Mouse (Mus musculus) cerebellum, adult 9-11 months (tissue): ENCODE results near the gene Cltb.

Experiments used
- DNase-seq: peaks from one replicate; pipeline ENCODE4 v3.0.0; 2022

The Cltb gene

DNA sequence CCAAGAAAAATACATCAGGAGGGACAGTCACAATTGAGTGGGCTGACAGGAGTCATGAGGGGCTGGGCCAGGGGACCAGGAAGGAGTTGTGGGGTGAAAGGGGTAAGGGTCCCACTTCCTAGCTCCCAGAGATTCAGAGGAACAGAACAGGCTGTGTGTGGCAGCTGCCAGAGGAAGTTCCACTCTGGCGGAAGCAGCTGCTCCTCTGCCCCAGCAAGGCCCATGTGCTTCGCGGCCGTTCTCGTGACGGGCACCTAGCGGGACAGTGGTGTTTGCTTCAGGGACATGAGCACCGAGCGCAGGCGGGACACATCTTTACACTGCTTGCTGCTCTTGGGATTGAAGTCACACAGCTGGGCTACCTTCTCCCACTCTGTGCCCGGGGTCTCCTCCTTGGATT lies 17.5 kb downstream of the Cltb start:
- no peak for DNase-seq

- no peak for DNase-seq
Observed at GRCm38 (mm10) chr13:54591776-54592356, 19.3 kb downstream of the Cltb start.

- DNase-seq = peak; percentile 98
Observed at GRCm38 (mm10) chr13:54589996-54590951, 20.9 kb downstream of the Cltb start, which contains the start of the genes Nop16 and Higd2a. Nop16 (minus strand) TSS chr13:54590090. Higd2a (plus strand) TSS chr13:54590207.

DNA sequence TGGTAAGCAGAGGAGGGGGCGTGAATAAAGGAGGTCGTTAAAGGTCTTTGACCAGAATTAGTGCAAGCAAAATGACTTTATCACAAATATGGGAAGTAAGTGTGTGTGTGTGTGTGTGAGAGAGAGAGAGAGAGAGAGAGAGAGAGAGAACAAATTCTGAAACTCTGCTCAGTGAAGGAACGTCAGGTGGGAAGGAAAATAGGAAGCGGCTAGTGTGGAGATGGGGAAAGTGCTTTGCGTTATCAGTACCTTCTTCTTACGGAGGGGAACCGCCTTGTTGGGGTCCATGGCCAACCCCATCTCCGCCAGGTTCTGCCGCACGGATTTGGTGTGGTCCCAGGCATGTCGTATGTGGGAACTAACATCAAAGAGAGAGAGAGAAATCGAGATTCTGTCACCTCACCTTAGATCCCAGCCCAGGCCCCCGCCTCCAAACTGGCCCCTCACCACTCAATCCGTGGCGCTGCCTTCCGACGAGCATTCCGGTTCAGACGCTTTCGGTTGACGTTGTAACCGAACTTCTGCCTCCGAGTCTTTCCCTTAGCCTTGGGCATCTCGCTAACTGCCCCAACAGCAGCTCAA lies 21.6 kb downstream of the Cltb start:
- DNase-seq = no peak

DNA sequence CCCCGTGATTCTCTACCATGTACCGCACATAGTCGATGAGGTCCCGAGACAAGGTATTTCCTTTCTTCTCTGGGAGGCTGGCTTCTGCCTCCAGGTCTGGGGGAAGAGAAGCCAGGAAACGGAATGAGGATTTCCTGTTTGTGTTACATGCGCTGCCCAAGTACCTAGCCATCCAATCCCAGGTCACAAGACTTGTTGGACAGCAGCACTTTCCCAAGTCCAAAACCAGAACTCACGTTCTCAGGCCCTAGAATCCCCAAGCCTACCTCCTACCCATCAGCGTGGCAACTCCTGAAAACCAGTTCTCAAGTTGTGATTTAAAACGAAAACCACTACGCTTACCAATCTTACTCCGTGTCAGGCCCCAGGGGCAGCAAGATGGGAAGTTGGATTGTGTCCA lies 25.3 kb downstream of the Cltb start:
- no peak for DNase-seq

- no peak for DNase-seq
Observed at GRCm38 (mm10) chr13:54582860-54583259, 28.3 kb downstream of the Cltb start.

- DNase-seq = no peak
Observed at GRCm38 (mm10) chr13:54582126-54582525, 29.0 kb downstream of the Cltb start.

GRCm38 (mm10) chr13:54581385-54581784 lies 29.8 kb downstream of the Cltb start:
- DNase-seq = no peak

DNA sequence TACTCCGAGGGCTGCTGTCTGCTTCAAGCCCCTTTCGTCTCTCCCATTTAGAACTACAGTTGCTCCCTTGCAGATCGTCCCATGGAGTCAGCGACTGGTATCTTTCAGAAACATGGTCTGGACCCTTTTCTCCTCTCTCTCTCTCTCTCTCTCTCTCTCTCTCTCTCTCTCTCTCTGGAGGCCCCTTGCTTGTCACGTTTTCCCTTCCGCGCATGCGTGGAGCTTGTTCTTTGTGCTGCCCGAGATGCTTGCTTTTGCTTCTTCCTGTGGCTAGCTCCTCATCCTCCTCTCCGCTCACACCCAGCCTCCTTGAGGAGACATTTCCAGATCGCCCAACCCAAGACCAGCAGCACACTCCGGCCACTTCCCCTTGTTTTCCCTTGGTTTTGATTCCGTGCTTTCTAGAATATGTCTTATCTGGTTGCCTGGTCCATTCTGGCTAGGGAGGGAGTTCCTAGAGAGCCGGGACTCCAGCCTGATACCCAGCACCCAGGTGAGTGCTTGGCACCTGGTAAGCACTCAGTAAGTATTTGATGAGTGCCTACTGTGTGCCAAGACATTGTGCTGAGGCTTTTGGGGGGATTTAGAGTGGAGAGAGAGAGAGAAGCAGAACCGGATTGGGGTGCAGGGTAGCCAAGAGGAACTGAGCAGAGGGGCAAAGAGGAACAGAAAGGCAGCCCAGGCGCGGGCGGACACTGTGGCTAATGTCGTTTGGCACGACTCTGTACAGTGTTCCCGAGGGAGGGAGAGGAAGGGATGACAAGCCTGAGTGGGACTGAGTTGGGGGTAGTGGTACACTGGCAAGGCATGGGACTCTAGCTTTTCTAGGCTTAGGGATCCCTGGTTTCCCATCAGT lies 33.3 kb downstream of the Cltb start:
- DNase-seq = no peak

DNA sequence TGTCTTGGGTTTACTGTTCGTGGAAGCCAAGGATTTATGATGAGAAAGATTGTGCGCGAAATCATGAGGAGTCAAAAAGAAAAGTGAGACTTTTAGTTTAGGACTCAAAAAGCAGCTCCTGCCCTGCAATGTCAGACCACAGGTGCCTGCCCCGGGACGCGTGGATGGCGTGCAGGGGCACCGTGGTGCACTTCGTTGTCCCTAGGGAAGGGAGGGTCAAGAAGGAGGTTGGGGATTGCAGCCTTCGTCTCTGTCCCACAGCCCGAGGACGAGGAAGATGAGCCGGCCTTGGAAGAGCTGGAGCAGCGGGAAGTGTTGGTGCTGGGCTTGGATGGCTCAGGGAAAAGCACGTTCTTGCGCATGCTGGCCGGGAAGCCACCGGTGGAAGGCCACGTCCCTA lies 35.7 kb downstream of the Cltb start:
- DNase-seq = no peak

GRCm38 (mm10) chr13:54574854-54575481 lies 36.2 kb downstream of the Cltb start, which contains the start of gene Arl10:
Arl10 (plus strand) TSS chr13:54575015.
- peak; percentile 72 for DNase-seq

DNA sequence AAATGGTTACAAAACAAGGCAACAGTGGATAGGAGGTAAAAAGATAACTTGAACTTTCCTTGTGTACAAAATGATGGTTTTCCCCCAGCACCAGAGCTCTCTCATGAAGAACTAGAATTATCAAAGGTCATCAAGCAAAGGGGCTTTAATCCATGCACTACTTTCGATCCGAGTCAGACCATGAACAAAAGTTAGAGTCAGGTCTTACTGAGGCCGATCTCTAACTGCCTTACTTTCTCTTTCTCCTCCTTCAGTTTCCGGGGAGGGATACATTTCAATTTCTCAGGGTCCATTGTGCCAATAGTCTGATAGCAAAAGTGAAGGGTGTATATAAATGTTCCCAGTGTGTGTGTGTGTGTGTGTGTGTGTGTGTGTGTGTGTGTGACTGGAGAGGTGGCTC lies 38.5 kb downstream of the Cltb start:
- DNase-seq = no peak

- no peak for DNase-seq
Observed at GRCm38 (mm10) chr13:54571637-54572036, 39.5 kb downstream of the Cltb start.

GRCm38 (mm10) chr13:54570736-54571135 lies 40.4 kb downstream of the Cltb start:
- no peak for DNase-seq

DNA sequence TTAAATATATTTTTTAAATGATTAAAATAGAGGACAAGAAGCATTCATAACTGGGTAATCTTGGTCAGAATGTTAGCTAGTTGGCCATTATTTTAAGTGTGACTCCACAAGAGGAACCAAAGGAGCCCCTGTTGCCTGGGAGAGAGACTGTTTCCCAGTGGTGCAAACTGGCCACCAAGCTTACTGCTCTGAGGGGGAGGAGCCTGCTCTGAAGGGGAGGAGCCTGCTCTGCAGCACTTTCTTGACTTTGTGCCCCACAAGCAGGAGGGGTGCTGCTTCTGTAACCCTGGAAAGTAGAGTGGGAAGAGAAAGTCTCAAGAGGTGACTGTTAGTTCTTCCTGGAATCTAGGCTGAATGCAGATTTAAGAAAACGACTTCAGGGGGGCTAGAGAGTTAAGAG lies 41.9 kb downstream of the Cltb start:
- no peak for DNase-seq

- DNase-seq = no peak
Observed at GRCm38 (mm10) chr13:54568380-54568779, 42.8 kb downstream of the Cltb start.

GRCm38 (mm10) chr13:54565594-54566345 lies 45.4 kb downstream of the Cltb start:
- DNase-seq = peak; percentile 81

DNA sequence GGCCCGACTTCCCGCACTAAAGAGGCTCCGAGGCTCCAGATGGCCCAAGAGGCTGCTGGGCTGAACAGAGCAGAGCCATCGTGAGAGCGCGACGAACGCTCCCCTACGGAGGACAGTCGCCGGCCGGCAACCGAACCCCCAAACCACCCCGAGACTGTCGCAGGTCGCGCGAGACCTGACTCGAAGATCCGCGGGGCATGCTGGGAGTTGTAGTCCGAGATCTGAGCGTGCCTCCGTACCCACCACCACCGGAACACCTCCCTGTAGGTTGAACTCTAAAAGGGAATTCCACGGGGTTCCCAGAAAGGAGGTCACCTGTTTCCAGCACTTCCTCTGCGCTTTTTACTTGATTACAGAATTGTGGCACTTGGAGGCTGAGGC lies 46.0 kb downstream of the Cltb start, which contains the start of gene 4833439L19Rik:
Gene 4833439L19Rik (minus strand): TSS at position 235 of the 381 bp plus-strand sequence.
- DNase-seq = peak; percentile 94

GRCm38 (mm10) chr13:54564232-54565200 lies 46.6 kb downstream of the Cltb start:
- peak; percentile 63 for DNase-seq

GRCm38 (mm10) chr13:54562562-54562961 lies 48.6 kb downstream of the Cltb start:
- DNase-seq = no peak
